Mouse (Mus musculus): Measurements from ENCODE around the gene Auh. TPM values are rescaled to one million over a fixed set of nuclear protein-coding genes. Genes with fewer than 3 reads are reported as not detected.

Auh gene
- polyA plus RNA-seq, 1 experiment from 2014 or later: 63.5 TPM

GRCm38 (mm10) chr13:52792242-52792844 lies 137.1 kb downstream of the Auh start:
- Histone ChIP-seq H3K27me3 (replicated peaks; ENCODE audit: control insufficient read depth, insufficient read depth, low read length) (no peaks in the 10 kb centered on the region), H3K4me1 (replicated peaks; ENCODE audit: control insufficient read depth, insufficient read depth, low read length) (no peaks in the 10 kb centered on the region), H3K36me3 (ENCODE audit: control insufficient read depth, insufficient read depth) (no peaks in the 10 kb centered on the region), H3K4me2 (ENCODE audit: low read length) (no peak overlapping the region), H3K27ac (ENCODE audit: low read length) (no peak overlapping the region), H3K9ac (replicated peaks; ENCODE audit: low read depth, low read length) (no peak overlapping the region), H3K4me3 (replicated peaks; ENCODE audit: low read length) (no peak overlapping the region), H3K9me3 (ENCODE audit: control insufficient read depth, low read length) (no peaks in the 10 kb centered on the region)
- 90% methylated on average over 9 of the region's 9 CpGs for WGBS
- ATAC-seq: no peak

GRCm38 (mm10) chr13:52790894-52791293 lies 138.6 kb downstream of the Auh start:
- no peak for ATAC-seq
- 79% methylated on average over 5 of the region's 5 CpGs for WGBS
- Histone ChIP-seq H3K27me3 (replicated peaks; ENCODE audit: control insufficient read depth, insufficient read depth, low read length) (no peaks in the 10 kb centered on the region), H3K4me2 (ENCODE audit: low read length) (no peak overlapping the region), H3K4me1 (replicated peaks; ENCODE audit: control insufficient read depth, insufficient read depth, low read length) (no peaks in the 10 kb centered on the region), H3K4me3 (replicated peaks; ENCODE audit: low read length) (no peak overlapping the region), H3K27ac (ENCODE audit: low read length) (no peak overlapping the region), H3K9me3 (ENCODE audit: control insufficient read depth, low read length) (no peaks in the 10 kb centered on the region), H3K9ac (replicated peaks; ENCODE audit: low read depth, low read length) (no peak overlapping the region), H3K36me3 (ENCODE audit: control insufficient read depth, insufficient read depth) (no peaks in the 10 kb centered on the region)

Other genes starting within 250 kb of the Auh start
- 58.8 and 67.1 TPM in 2 replicates for gene Nfil3, start 51.4 kb upstream of the Auh start, polyA plus RNA-seq (2015; fragmentation: Nextera tagmentation; extraction: Ambion mirVana)

Data from forebrain, embryonic 16.5 days (tissue).